Comparison of ENCODE assay signal across 9 mouse cellular contexts in the genomic region with DNA sequence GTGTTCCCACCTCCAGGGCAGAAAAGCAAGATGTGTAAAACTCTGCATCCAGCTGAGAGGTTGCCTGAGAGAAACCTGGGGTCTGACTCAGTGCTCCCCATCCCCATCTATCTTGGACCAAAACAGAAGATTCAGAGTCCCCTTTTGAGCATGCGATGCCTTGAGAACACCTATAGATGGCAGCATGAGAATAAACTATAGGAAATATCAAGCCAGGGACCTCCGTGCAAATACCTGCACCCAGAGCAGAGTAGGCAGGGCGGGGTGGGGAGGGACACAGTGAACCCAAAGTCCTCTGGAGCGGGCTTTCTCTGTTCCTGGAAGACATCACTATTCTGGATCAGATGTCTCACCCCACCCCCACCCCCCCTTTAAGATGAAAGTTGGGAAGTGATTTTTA. TPM values are rescaled to one million over a fixed set of nuclear protein-coding genes. Genes with fewer than 3 reads are reported as not detected.
A peak's percentile ranks its signal among the peaks of the same experiment; 100 is the strongest.
DNase-seq lines count a peak whose midpoint lies in the region; ATAC-seq lines count a peak whose summit lies in the region.
"Had no signal": no experiment of that assay in that cellular context is flagged by ENCODE, and none has a peak within 500 bp of the region (broad histone marks: within the 10 kb centered on the region; RNA-seq: fewer than 3 reads in every experiment).

No protein-coding gene starts in this region.

- ATAC-seq in forebrain, embryonic 14.5 days, result no peak; the same call in 1 of the 2 replicates
- no peak for ATAC-seq in forebrain, embryonic 13.5 days
- ATAC-seq in neural tube, embryonic 15.5 days (ENCODE audit: low FRiP score), result no peak

- no peak overlapping the region for H3K9ac ChIP-seq in forebrain, embryonic 14.5 days (ENCODE audit: low read length)
- no peak overlapping the region for H3K9ac ChIP-seq in forebrain, embryonic 13.5 days
- H3K9ac ChIP-seq in neural tube, embryonic 15.5 days (replicated peaks), result no peak overlapping the region

- peak; percentile 58 for DNase-seq in forebrain, embryonic 14.5 days (ENCODE audit: low spot score)
- peak; percentile 34 for DNase-seq in layer of hippocampus, adult 11-12 months (ENCODE audit: low spot score)
- no peak for DNase-seq in layer of hippocampus, adult 9-10 months (ENCODE audit: low spot score)
- DNase-seq in 3T3-L1 (ENCODE audit: low read depth, low spot score) (peak; percentile 44), R1 (ENCODE audit: low read depth, low spot score) (peak; percentile 33)
- DNase-seq in spleen, postnatal 14 days (ENCODE audit: low spot score in 2 of 2), result no peak
- DNase-seq: cerebellum, adult 11 months had no signal

- H3K4me3 ChIP-seq in forebrain, embryonic 14.5 days (ENCODE audit: low read depth, low read length), result no peak overlapping the region
- no peak overlapping the region for H3K4me3 ChIP-seq in forebrain, embryonic 13.5 days
- H3K4me3 ChIP-seq in neural tube, embryonic 15.5 days (replicated peaks), result no peak overlapping the region

- no peaks in the 10 kb centered on the region; the same call in 1 of the 2 replicates for H3K4me1 ChIP-seq in forebrain, embryonic 14.5 days (ENCODE audit: control insufficient read depth, insufficient read depth, low read length)
- H3K4me1 ChIP-seq in forebrain, embryonic 13.5 days, result peaks cover 9% of the 10 kb centered on the region; the same call in 1 of the 2 replicates
- H3K4me1 ChIP-seq in neural tube, embryonic 15.5 days, result peaks cover 28% of the 10 kb centered on the region

- no peaks in the 10 kb centered on the region for H3K36me3 ChIP-seq in forebrain, embryonic 14.5 days (ENCODE audit: control insufficient read depth, insufficient read depth, low read length)
- H3K36me3 ChIP-seq in forebrain, embryonic 13.5 days (ENCODE audit: poor library complexity, severe bottlenecking), result no peaks in the 10 kb centered on the region
- H3K36me3 ChIP-seq in neural tube, embryonic 15.5 days, result no peaks in the 10 kb centered on the region

- H3K4me2 ChIP-seq in forebrain, embryonic 14.5 days (ENCODE audit: low read length), result no peak overlapping the region
- H3K4me2 ChIP-seq in forebrain, embryonic 13.5 days, result no peak overlapping the region
- H3K4me2 ChIP-seq in neural tube, embryonic 15.5 days, result no peak overlapping the region

- H3K27me3 ChIP-seq in forebrain, embryonic 14.5 days (replicated peaks; ENCODE audit: control insufficient read depth, insufficient read depth, low read length), result no peaks in the 10 kb centered on the region
- no peaks in the 10 kb centered on the region for H3K27me3 ChIP-seq in forebrain, embryonic 13.5 days
- H3K27me3 ChIP-seq in neural tube, embryonic 15.5 days (replicated peaks), result 0 out of 2 replicates have a peak, but pooled peaks cover 4% of the 10 kb centered on the region

- H3K27ac ChIP-seq in forebrain, embryonic 14.5 days (ENCODE audit: low read depth, low read length), result no peak overlapping the region
- no peak overlapping the region for H3K27ac ChIP-seq in forebrain, embryonic 13.5 days
- no peak overlapping the region for H3K27ac ChIP-seq in neural tube, embryonic 15.5 days (replicated peaks)

- WGBS in forebrain, embryonic 14.5 days, result 57% methylated on average over 4 of the region's 4 CpGs
- 43% methylated on average over 4 of the region's 4 CpGs for WGBS in forebrain, embryonic 13.5 days
- WGBS in neural tube, embryonic 15.5 days, result 60% methylated on average over 4 of the region's 4 CpGs

- no peaks in the 10 kb centered on the region for H3K9me3 ChIP-seq in forebrain, embryonic 14.5 days (replicated peaks; ENCODE audit: control insufficient read depth, low read length)
- H3K9me3 ChIP-seq in forebrain, embryonic 13.5 days (replicated peaks), result no peaks in the 10 kb centered on the region
- no peaks in the 10 kb centered on the region for H3K9me3 ChIP-seq in neural tube, embryonic 15.5 days (replicated peaks)

RNA-seq across cellular contexts. Expression of a gene that starts 11.2 kb away (rescaled TPM):
- 0.12 and 0.33 TPM in 2 replicates for polyA plus RNA-seq in forebrain, embryonic 14.5 days (2014; fragmentation: Nextera tagmentation; extraction: Ambion mirVana)
- 0.26 and 0.28 TPM in 2 replicates for polyA plus RNA-seq in forebrain, embryonic 13.5 days (2015; fragmentation: Nextera tagmentation; extraction: Ambion mirVana)
- polyA plus RNA-seq in neural tube, embryonic 15.5 days (2015; fragmentation: Nextera tagmentation; extraction: Ambion mirVana), result 0.42 and 0.68 TPM in 2 replicates

Comparison
In these comparisons a context has a peak if more than half of its experiments do, and no peak if none do; other contexts are left out.
1. DNase-seq: peak in forebrain, embryonic 14.5 days (single experiment), layer of hippocampus, adult 11-12 months (single experiment), 3T3-L1 (single experiment) and R1 (single experiment); none in layer of hippocampus, adult 9-10 months (single experiment) and spleen, postnatal 14 days (0 of 2).